In the genomic region with DNA sequence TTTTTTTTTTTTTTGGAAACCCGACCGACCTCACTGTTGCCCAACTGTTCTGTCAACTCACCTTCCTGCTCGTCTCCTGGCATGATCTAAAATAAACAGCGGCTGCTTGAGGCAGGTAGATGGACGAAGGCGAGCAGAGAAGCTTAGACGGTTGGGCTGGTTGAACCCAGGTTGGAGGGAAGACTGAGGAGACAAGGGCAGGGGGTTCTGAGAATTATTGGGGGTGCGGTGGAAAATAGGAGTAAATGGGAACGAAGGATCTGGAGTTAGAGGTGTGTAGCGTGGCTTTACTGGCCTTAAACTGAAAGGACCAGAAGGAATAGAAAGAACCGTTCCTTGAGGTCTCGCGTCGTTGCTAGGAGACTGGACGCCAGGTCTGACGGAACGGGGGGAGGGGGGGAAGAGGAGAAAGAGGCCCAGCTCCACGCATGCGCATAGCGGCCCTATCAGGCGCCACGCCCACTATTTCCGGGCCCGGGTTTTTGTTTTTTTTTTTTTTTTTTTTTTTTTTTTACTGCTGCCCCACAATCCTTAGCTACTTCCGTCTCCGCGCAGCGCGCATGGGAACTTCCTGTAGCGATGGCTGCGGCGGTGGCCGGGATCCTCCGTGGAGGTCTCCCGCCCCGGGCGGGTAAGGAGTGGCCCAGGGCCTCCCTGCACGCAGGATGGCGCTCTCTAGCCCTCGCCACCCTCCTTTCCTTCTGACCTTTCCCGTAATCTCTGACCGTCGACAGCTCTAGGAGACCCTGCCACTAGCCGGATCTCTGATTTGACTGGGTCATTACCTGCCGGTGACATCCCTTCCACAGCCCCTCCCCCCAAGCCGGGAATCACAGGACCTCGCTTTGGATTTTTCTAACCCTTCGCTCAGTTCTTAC, we compare ENCODE assay signal across 8 mouse cellular contexts. TPM values are rescaled to one million over a fixed set of nuclear protein-coding genes. Genes with fewer than 3 reads are reported as not detected.
DNase-seq lines count a peak whose midpoint lies in the region; ATAC-seq and TF ChIP-seq lines count a peak whose summit lies in the region.

Gene Lrrc46 (minus strand): TSS at position 386 of the 878 bp plus-strand sequence.
Gene Mrpl10 (plus strand): TSS at position 539 of the 878 bp plus-strand sequence.

- no peaks in the 10 kb centered on the region for H3K27me3 ChIP-seq in embryonic facial prominence, embryonic 10.5 days (replicated peaks; ENCODE audit: low read depth, poor library complexity, severe bottlenecking)
- H3K27me3 ChIP-seq in intestine, postnatal 0 days (replicated peaks; ENCODE audit: control insufficient read depth, insufficient read depth, low read length), result no peaks in the 10 kb centered on the region
- H3K27me3 ChIP-seq in midbrain, embryonic 11.5 days (ENCODE audit: control insufficient read depth, insufficient read depth, low read length), result no peaks in the 10 kb centered on the region

- H3K27ac ChIP-seq in embryonic facial prominence, embryonic 10.5 days (replicated peaks), result peak within 1 kb of the TSS; percentile 90
- H3K27ac ChIP-seq in intestine, postnatal 0 days (ENCODE audit: low read depth, low read length), result peak within 1 kb of the TSS; percentile 58; the same call in 1 of the 2 replicates
- H3K27ac ChIP-seq in midbrain, embryonic 11.5 days (ENCODE audit: low read depth, low read length), result peak within 1 kb of the TSS; percentile 16; the same call in 1 of the 2 replicates

- 1% methylated on average over 41 of the region's 48 CpGs for WGBS in embryonic facial prominence, embryonic 10.5 days
- WGBS in intestine, postnatal 0 days, result under 1% methylated on average over 48 of the region's 48 CpGs
- under 1% methylated on average over 48 of the region's 48 CpGs for WGBS in midbrain, embryonic 11.5 days

- H3K4me1 ChIP-seq in embryonic facial prominence, embryonic 10.5 days, result peaks cover 16% of the 10 kb centered on the region
- 0 out of 2 replicates have a peak, but pooled peaks cover 3% of the 10 kb centered on the region for H3K4me1 ChIP-seq in intestine, postnatal 0 days (replicated peaks; ENCODE audit: control insufficient read depth, insufficient read depth, low read length)
- H3K4me1 ChIP-seq in midbrain, embryonic 11.5 days (ENCODE audit: control insufficient read depth, insufficient read depth, low read length), result peaks cover 10% of the 10 kb centered on the region; the same call in 1 of the 2 replicates

- peak; percentile 94 for DNase-seq in adrenal gland, postnatal 14 days
- DNase-seq in embryonic facial prominence, embryonic 10.5 days (ENCODE audit: low spot score), result peak; percentile 95
- peak; percentile 95 for DNase-seq in left cerebral cortex, postnatal 4 days
- DNase-seq in midbrain, embryonic 11.5 days (ENCODE audit: low spot score, missing footprints), result peak; percentile 99
- DNase-seq in right cerebral cortex, postnatal 4 days, result peak; percentile 96
- peak; percentile 92 for DNase-seq in yolk sac, embryonic 10.5 days (ENCODE audit: low spot score)

- H3K36me3 ChIP-seq in embryonic facial prominence, embryonic 10.5 days (replicated peaks), result peaks cover 32% of the 10 kb centered on the region
- peaks cover 10% of the 10 kb centered on the region; the same call in 1 of the 2 replicates for H3K36me3 ChIP-seq in intestine, postnatal 0 days (ENCODE audit: control insufficient read depth, insufficient read depth)
- 0 out of 2 replicates have a peak, but pooled peaks cover 2% of the 10 kb centered on the region for H3K36me3 ChIP-seq in midbrain, embryonic 11.5 days (ENCODE audit: control insufficient read depth, insufficient read depth, low read length)

- TF ChIP-seq CTCF in intestine, postnatal 0 days (IDR thresholded peaks at IDR 0.05; ENCODE audit: low read depth), result no peak

- H3K4me2 ChIP-seq in intestine, postnatal 0 days (replicated peaks; ENCODE audit: low read depth), result peak within 1 kb of the TSS; percentile 86
- peak within 1 kb of the TSS; percentile 65 for H3K4me2 ChIP-seq in midbrain, embryonic 11.5 days

- H3K4me3 ChIP-seq in embryonic facial prominence, embryonic 10.5 days, result peak within 1 kb of the TSS; percentile 85
- peak within 1 kb of the TSS; percentile 81 for H3K4me3 ChIP-seq in intestine, postnatal 0 days (ENCODE audit: low read depth, low read length)
- H3K4me3 ChIP-seq in midbrain, embryonic 11.5 days (ENCODE audit: low read depth, low read length), result peak within 1 kb of the TSS; percentile 82

- no peaks in the 10 kb centered on the region for H3K9me3 ChIP-seq in embryonic facial prominence, embryonic 10.5 days
- no peaks in the 10 kb centered on the region for H3K9me3 ChIP-seq in intestine, postnatal 0 days (ENCODE audit: control insufficient read depth)
- H3K9me3 ChIP-seq in midbrain, embryonic 11.5 days (ENCODE audit: control insufficient read depth, low read length), result no peaks in the 10 kb centered on the region

- H3K9ac ChIP-seq in intestine, postnatal 0 days (ENCODE audit: low read depth, low read length), result peak within 1 kb of the TSS; percentile 72
- H3K9ac ChIP-seq in midbrain, embryonic 11.5 days (ENCODE audit: low read length), result peak within 1 kb of the TSS; percentile 86

- ATAC-seq in granulocyte monocyte progenitor cell, adult 5-6 weeks (replicated peaks; ENCODE audit: poor library complexity, severe bottlenecking), result peak; percentile 94
- ATAC-seq in intestine, postnatal 0 days, result peak; percentile 87
- ATAC-seq in midbrain, embryonic 11.5 days (ENCODE audit: low FRiP score), result peak; percentile 96

- intact Hi-C loops in left cerebral cortex, postnatal 4 days (cut with DNase I), result no loop called here

RNA-seq across cellular contexts. Expression of gene Lrrc46, which starts in this region (rescaled TPM):
- total RNA-seq in adrenal gland, postnatal 14 days (2021), result 0.93 and 0.94 TPM in 2 replicates
- polyA plus RNA-seq in embryonic facial prominence, embryonic 10.5 days (2016; fragmentation: Nextera tagmentation; extraction: Ambion mirVana), result 1.2 TPM in 2 replicates
- total RNA-seq in granulocyte monocyte progenitor cell, adult 5-6 weeks (2014; fragmentation: Nextera tagmentation), result not detected in 2 replicates
- 0.10 and 1.1 TPM in 2 replicates for total RNA-seq in granulocyte monocyte progenitor cell, adult 5-6 weeks (2017)
- polyA plus RNA-seq in intestine, postnatal 0 days (2015; fragmentation: Nextera tagmentation; extraction: Ambion mirVana), result 0.17 and 0.18 TPM in 2 replicates
- total RNA-seq in left cerebral cortex, postnatal 4 days (2021), result 1 to 10 TPM; 1.0 to 1.5 TPM
- 2.7 TPM in 2 replicates for polyA plus RNA-seq in midbrain, embryonic 11.5 days (2014; fragmentation: Nextera tagmentation; extraction: Ambion mirVana)

RNA-seq across cellular contexts. Expression of gene Mrpl10, which starts in this region (rescaled TPM):
- total RNA-seq in adrenal gland, postnatal 14 days (2021), result 124 and 130 TPM in 2 replicates
- 86.6 and 89.9 TPM in 2 replicates for polyA plus RNA-seq in embryonic facial prominence, embryonic 10.5 days (2016; fragmentation: Nextera tagmentation; extraction: Ambion mirVana)
- 44.6 and 51.7 TPM in 2 replicates for total RNA-seq in granulocyte monocyte progenitor cell, adult 5-6 weeks (2014; fragmentation: Nextera tagmentation)
- 22.9 and 23.2 TPM in 2 replicates for total RNA-seq in granulocyte monocyte progenitor cell, adult 5-6 weeks (2017)
- 50.7 and 50.8 TPM in 2 replicates for polyA plus RNA-seq in intestine, postnatal 0 days (2015; fragmentation: Nextera tagmentation; extraction: Ambion mirVana)
- 10 to 100 TPM; 45.1 to 49.7 TPM for total RNA-seq in left cerebral cortex, postnatal 4 days (2021)
- polyA plus RNA-seq in midbrain, embryonic 11.5 days (2014; fragmentation: Nextera tagmentation; extraction: Ambion mirVana), result 71.0 and 72.2 TPM in 2 replicates

Comparison
In these comparisons a context has a peak if more than half of its experiments do, and no peak if none do; other contexts are left out.
1. Peak in every context shown above with its lines: DNase-seq, ATAC-seq, H3K4me3 ChIP-seq and H3K27ac ChIP-seq.
2. H3K27ac ChIP-seq: peak in every context shown above with its lines; median percentile 90 in embryonic facial prominence, embryonic 10.5 days; 58 in intestine, postnatal 0 days; 16 in midbrain, embryonic 11.5 days.